Mouse (Mus musculus) megakaryocyte-erythroid progenitor cell, adult 5-6 weeks (primary cell): ENCODE results near the gene Nprl2. TPM values are rescaled to one million over a fixed set of nuclear protein-coding genes. Genes with fewer than 3 reads are reported as not detected.
A peak's percentile ranks its signal among the peaks of the same experiment; 100 is the strongest.

ENCODE experiments used
- ATAC-seq: replicated peaks from 2 replicates; pipeline ENCODE4 v1.8.0; 2016; ENCODE audit warnings: mild to moderate bottlenecking, inconsistent platforms; ENCODE audit not compliant: severe bottlenecking, poor library complexity, low FRiP score, low TSS enrichment
- total RNA-seq, 2 experiments: library from RNA; stranded (forward) in 1 of 2; stranded (reverse) in 1 of 2; fragments of 200-1000, 215-1000 nt in 1 of 2; fragments of >200 nt in 1 of 2; fragmentation: Nextera tagmentation in 1 of 2; gene quantifications; 2 replicates each; pipeline ENCODE4 v1.2.3; 2014 to 2017

Nprl2 gene
- total RNA-seq (2014; fragmentation: Nextera tagmentation) (14.8 and 19.1 TPM in 2 replicates), total RNA-seq (2017) (7.5 and 8.7 TPM in 2 replicates)

DNA sequence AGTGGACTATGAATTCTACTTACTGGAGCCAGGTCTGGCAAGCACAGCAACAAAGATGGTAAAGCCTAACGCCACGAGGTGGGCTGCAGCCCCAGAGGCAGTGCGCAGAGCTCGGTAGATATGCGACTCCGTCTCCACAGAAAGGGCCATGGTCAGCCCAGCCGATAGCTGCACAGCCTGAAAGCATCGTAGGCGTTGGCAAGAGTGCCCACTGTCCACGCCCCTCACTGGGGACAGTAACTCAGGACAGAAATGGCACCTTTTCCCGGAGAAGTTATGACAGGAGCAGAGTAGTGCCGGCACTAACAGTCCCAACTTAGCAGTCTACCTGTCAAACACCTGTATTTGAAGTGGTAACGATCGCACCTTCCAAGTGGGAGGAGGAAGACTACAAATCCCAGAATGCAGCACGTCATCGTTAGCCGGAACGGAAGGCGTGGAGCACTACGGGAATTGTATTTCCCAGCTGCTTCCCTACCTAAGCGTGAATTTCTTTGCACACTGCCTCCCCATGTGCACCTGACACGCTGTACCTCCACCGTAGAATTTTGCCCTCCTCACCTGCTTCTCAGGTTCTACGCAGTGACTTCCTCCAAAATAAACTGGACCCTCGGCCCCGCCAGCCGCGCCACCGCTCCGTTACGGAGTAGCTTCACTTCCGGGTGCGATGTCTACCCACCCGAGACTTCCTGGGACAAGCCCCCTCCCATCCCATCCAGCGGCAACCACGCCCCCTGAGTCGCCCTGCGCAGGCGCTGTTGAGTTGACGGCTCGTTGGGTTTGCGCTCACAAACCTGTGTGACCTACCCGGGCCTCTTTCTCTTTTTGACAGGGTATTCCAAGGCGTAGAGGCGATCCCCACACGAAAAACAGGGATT lies at the start of gene Nprl2, which contains the start of gene Cyb561d2:
Gene Nprl2 (plus strand): TSS at position 753 of the 878 bp plus-strand sequence.
Gene Cyb561d2 (minus strand): TSS at position 720 of the 878 bp plus-strand sequence.
- ATAC-seq = peak; percentile 77

DNA sequence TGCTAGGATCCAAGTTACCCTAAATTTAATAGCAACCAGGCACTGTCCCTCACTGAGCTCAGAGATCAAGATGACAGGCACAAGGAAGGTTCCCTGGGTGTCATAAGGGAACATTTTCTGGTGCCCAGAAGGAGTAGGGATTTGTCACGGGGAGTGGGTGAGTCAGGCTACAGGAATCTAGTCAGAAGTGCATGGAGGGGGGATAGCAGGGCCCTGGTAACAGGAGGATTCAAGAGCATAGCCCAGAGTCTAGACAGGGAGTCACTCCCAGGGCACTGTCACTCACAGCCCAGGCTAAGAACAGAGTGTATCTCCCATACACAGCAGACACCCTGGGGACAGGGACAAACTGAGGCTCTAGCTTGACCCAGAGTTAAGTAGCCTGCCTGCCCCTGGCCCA lies 48.5 kb upstream of the Nprl2 start:
- no peak for ATAC-seq

DNA sequence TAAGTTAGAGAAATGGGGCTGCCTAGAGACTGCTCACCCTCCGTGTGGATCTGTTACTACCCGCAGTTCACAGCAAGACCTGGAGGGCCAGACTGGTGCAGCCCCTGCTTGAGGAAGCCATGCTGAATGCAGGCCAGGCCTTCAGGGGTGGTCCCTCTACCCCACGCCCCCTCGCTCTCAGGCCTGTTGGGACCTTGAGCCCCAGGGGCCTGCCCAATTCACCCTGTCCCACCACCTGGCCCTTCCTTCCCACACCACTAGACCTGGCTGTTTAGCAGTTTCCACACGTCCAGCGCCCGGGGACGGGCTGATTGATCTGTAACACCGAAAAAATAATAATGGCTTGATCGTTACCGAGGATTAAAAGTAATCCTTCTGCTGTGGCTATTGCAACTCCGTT lies 47.8 kb upstream of the Nprl2 start:
- no peak for ATAC-seq

DNA sequence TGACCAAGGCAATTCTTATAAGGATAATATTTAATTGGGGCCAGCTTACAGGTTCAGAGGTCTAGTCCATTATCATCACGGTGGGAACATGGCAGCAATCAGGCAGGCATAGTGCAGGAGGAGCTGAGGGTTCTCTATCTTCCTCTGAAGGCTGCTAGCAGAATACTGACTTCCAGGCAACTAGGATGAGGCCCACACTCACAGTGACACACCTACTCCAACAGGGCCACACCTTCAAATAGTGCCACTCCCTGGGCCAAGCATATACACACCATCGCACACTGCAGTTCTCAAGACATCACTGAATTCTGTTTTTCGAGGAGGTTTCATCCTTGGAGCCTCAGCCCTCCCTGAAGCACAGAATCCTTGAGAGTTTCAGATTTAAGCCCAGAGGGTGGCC lies 45.7 kb upstream of the Nprl2 start:
- ATAC-seq = no peak

DNA sequence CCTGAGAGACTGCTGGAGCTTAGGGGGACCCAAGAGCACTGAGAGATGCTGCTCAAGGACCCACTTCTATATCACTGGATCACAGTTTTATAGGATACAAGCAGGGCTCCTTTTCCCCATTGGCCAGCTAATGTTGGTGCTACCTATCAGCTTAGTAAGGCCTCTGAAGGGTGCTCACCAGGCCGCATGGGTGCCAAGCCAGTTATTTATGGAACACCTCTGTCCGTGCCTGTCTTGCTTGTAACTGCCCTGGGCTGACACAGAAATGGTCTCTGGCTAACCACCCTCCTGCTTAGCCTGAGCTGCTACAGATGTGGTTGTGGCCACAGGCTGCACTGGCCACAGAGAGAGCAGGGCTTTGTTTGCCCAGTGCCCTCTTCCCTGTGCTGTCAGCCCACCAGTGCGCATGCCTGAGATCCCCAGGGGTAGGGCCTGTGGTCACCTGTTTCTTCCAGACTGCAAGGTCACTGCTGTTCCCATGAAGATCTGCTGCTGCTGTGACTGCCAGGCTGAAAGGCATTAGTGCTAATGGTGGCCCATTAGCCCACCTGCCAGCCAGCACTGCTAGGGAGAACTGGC lies 41.2 kb upstream of the Nprl2 start:
- ATAC-seq = no peak

DNA sequence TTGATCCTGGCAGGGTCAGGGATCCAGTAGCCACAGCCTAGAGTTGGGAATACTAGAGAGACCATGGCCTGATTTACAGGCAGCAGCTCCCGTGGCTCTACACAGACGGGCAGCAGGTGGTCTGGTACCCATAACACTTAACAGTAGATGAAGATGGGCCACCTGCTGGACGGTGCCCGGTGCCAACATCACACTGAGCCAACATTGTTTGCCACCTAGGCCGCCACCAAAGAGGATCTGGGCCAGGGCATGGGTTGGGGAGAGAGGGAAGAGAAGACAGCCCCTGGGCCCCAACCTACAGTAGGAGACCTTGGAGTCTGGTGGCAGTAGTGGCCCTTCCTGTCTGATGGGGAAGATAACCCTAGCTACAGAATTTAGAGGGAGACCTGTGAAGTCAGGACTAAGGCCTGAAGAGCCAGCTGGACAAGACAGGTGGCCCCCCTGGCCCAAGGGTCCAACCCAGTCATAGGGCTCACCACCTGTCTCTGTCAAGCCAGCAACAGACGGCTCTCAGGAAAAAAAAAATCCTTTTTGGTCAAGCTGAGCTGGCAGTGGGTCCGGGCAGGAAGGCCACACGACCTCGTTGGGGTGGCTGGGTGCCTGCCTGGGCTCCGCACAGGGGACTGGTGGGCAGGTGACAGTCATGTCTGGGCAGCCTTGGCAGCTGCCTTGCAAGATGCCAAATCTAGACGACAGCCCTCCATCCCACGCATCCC lies 39.7 kb upstream of the Nprl2 start:
- ATAC-seq = no peak

DNA sequence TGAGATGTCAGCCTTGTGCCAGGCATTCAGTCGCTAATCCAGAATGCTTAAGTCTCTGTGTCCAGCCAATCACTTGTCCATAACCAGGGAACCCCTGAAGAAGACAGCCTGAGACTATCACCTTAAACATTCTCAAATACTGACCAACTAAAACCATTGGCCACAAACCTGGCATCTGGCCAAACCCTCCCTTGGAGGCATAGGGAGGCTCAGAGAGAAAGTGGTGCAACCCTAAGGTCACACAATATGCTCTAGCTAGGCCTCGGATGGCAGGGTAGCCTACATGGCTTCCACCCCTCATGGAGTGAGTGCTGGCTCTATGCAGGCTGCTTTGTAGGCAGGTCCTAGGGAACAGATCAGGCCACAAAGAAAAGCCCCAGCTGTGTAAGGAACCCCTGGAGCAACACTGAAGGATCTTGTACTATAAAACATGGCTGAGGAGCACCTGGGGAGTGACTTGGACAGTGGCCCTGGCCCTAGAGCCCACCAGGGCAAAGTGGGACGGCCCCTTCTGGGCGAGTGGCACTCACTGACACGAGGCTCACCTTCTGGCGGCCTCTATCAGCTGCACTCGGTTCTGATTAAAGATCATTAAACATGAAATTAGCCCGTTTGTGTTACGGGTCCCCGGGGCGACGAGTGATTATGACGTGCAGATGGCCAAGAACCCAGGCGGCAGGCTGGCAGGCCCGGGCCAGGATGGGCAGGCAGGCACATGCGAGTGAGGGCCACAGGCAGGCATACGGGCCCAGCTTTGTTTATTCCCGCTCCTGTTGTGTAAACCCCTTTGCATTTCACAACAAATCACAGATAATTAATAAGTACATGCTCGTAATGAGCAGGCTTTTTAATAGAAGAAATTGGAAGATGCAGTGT lies 37.1 kb upstream of the Nprl2 start:
- no peak for ATAC-seq

DNA sequence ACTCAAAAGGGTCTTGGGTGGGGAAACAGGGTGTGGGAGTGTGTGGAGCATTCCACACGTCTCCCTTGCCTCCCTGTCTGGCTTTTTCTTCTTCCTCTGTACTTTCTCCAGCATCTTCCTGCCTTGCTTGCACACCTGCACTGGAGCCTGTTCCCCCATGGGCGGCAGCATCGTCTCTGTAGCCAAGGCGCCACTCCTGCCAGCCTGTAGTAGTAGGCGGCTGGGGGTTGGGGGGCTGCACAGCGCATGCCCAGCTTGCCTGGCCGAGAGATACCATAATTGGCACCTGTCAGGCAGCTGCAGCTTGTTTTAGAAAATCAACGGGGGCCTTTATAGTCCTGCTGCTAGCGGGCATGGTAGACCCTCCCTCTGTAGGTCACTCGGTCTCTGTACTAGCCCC lies 33.8 kb upstream of the Nprl2 start:
- no peak for ATAC-seq

DNA sequence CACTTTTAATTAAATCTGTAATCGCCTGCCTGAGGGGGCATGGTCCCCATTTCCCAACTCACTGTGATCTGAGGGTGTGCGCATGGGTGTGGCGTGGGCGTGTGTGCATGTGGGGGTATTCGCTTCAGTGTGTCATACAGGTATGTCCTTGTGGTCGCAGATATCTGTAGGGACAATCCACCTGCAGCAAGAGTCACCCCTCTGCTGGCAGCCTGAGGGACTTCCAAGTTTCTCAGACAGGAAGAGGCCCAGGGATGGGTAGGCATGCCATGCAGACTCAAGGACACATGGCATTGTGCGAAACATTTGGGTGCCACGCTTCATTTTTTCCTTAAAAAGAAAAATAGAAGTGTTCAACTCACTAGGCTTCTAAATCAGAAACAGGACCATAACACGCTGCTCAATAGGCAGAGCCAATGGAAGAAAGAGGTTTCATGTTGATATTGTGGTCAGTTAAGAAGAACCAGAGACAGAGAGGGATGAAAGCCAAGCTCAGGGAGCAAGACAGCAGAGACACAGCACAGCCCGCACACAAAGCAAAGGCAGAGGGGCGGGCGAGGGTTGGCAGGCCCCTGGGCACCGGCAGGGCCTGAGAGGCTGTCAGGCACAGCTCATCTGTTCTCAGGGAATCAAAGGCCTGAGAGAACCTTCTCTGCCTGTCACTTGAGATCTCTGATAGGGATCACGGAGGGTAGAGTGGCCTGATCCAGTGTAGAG lies 31.5 kb upstream of the Nprl2 start:
- ATAC-seq = no peak

DNA sequence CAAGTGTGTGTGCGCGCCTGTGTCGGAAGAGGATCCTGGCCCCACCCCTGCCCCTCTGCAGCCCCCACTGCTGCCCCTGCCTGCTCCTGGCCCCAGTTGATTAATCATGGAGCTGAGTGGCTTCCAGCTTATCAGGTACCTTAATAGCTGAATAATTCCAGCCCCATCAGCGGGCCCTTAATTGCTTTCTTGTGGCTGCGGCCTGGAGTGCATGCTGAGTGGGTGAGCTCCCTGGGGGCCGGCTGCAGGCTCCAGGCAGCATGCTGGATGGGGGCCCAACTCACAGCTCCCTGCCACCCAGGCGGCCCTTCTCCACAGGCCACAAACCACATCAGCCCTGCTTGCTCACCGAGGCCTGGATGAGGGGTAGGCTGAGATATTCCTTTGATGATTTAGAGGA lies 30.6 kb upstream of the Nprl2 start:
- ATAC-seq = no peak

DNA sequence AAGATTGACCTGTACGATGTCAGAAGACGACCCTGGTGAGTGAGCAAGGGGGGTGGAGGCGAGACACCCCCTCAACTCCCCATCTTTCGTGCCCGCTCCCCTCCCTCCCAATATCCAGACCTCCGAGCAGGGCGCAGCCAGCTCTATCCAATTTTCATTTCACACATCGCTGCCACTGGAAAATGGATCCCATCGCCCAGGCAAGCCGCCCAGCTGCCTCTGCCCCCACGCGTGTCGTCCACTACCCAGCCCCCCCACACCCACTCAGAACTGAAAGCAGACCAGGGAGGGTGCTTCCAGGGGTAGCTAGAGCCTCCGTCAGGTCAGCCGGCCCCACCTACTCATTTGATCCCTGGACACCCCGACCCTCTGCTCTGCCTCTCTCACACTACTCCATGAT lies 29.7 kb upstream of the Nprl2 start:
- ATAC-seq = no peak

DNA sequence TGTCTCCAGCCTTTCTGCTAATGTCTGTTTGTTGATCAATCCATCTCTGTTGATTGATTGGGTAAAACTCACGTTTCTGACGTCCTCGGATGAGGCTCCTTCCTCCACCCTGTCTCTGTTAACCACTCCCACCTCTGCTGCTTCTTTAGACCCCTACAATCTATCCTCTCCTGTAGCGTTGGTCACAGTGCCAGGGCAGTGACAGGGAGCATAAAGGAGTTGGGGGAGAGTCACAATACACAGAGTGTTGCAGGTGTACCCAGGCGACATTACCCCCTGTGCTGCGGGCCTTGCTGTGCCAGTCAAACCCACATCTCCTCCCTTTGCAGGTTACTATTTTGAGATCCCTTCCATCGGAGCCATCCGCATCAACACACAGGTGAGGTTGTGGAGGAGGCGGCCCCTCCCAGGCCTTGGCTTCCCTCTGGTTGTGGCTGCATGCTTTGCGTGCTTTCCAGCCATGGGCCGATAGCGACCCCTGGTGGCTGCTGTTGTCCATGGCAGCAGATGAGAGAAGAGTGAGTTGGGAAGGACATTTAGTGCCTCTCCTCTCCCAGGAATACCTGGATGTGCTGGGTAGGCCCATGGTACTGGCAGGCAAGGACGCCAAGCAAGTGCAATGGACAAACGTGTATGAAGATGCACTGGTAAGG lies 27.6 kb upstream of the Nprl2 start:
- ATAC-seq = peak; percentile 72

DNA sequence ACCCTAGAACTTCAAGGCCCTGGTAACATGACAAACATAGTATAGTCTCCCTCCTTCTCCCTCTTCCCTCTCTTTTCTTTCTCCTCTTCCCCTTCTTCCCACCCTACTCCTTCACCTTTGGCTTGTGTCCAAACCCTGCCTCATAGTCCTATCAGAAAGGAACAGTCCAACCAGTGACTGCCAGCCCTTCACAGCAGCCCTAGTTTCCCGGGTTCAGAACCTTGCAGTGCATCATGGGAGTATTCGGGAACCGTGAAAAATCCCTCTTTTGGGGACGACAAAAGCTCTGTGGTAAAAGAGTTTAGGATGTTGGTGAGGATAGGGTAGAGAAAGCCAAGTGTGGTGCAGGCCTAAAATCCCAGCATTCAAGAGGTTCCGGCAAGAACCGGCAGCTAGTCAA lies 21.7 kb upstream of the Nprl2 start:
- no peak for ATAC-seq

DNA sequence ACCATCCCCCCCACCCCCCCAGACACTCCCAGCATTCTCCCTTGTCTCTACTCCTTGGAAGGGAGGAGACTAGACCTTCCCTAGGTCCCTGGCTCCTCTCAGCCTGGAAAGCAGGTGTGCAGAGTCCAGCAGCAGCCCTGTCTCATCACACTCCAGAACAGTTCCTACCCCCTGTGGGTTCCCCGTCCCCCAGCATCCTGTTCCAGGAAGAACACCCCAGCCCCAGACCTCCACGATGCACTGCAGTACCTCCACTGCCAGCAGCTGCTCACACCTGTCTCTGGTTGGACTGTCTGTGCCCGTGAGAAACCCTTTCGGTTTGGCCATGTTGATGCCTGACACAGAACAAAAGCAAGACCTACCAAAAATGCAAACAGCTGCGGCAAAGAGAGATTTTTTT lies 20.8 kb upstream of the Nprl2 start:
- no peak for ATAC-seq

DNA sequence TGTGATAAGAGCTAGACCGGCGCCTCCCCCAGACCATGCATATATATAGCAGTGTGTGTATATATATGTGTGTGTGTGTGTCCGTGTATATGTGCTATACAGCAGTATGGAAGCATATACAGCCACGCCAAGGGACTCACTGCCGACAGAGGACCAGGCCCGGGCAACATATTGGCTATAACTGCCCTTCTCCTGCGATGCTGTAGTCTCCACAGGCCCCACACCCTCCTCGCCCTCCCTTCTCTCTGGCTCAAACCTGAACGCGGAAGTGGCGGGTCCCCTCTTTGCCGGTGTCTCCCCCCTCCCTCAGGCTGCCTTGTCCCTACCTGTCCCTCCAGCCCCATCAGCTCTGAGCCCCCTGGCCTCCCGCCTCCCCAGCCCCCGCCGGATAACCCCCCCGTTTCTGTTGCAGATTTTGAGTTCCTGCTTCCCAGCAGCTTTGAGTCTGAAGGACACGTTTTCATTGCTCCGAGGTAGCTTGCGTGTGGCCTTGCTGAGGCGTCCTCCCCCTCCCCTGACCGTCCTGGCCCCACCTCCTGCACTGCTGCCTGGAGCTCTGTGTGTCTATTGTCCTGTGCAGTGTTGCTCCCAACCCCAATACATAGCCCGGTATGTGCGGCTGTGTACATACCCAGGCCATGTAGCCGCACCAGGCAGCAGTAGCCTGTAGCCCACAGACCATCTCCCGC lies 20.2 kb upstream of the Nprl2 start:
- 0 out of 2 replicates have a peak, but pooled peaks have one; percentile 11 for ATAC-seq

DNA sequence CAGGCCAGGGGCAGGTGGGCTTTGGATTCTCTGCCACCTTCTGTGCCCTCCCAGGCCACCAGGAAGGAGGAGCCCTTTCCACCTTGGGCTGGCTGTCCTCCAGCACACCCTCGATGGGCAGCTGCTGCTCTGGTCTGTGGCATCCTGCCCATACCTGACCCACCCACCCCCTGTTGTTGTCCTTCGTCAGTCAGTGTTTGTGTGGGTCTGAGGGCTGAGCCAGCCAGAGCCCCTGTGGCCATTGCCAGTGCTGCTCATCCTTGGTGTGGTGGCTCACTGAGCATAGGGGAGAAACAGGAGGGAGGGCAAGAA lies 19.7 kb upstream of the Nprl2 start:
- no peak for ATAC-seq

DNA sequence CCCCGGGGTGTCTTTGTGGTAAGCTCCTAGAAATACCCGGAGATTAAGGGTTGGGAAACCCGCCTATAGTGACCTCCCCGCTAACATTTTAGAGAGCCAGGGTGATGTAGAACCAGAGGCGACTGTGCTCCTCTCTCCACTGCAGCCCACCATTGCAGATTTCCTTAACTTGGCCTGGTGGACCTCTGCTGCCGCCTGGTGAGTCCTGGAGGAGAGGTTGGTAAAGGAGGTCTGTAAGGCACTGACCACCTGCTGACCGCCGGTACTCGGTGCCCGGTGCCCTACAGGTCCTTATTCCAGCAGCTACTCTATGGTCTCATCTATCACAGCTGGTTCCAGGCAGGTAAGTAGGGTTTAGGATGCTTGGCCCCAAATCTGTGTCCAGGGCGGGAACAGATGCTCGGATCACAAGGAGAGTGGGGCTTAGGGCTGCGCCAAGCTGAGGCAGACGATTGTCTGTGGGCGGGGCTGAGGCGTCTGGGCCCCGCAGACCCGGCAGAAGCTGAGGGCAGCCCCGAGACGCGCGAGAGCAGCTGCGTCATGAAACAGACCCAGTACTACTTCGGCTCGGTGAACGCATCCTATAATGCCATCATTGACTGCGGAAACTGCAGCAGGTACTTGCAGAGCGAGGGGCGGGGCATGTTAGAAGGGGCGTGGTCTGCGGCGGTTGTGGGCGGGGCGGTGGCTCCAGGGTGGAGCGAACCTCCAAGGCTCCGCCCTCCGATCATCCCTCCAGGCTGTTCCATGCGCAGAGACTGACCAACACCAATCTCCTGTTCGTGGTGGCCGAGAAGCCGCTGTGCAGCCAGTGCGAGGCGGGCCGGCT lies 15.6 kb upstream of the Nprl2 start:
- ATAC-seq = peak; percentile 57
